Mouse (Mus musculus) C2C12 (cell line): ENCODE measurements at regions not wholly inside any gene's neighbourhood (a gene's known extent, or its start where the extent isn't known, plus 50 kb on each side); places are given as distances from the start of the nearest gene placed in this dataset.

Source experiments
- CTCF ChIP-seq: IDR thresholded peaks from one replicate; pipeline ENCODE4 v1.5.1; 2011; ENCODE audit not compliant: control insufficient read depth, insufficient read depth, insufficient read length
- FOSL1 ChIP-seq: IDR thresholded peaks from one replicate; pipeline ENCODE4 v1.8.0; 2011; ENCODE audit warnings: mild to moderate bottlenecking, low read length; ENCODE audit not compliant: poor library complexity, insufficient read depth, severe bottlenecking
- MYOD1 ChIP-seq: IDR thresholded peaks from one replicate; pipeline ENCODE4 v1.6.1; 2011; ENCODE audit warnings: low read depth; ENCODE audit not compliant: control insufficient read depth, insufficient read length
- MYOG ChIP-seq: IDR thresholded peaks from one replicate; pipeline ENCODE4 v1.6.1; 2011; ENCODE audit not compliant: control insufficient read depth, insufficient read length; ENCODE audit errors: extremely low read depth

GRCm38 (mm10) chr1:194223015-194223414 is 395.0 kb upstream of the Plxna2 start:
- TF ChIP-seq CTCF, result peak; percentile 68
- no peak for TF ChIP-seq FOSL1
- no peak for TF ChIP-seq MYOD1
- TF ChIP-seq MYOG, result no peak
